Mouse (Mus musculus) cortical plate, adult 2 months (tissue): Measurements from ENCODE around the gene Gnb1. TPM values are rescaled to one million over a fixed set of nuclear protein-coding genes. Genes with fewer than 3 reads are reported as not detected.

ENCODE experiments used
- H3K27ac ChIP-seq: fragments of 200-500 bp; 2 replicates; pipeline ENCODE4 v1.5.1; 2012; ENCODE audit warnings: low read length, control low read depth, inconsistent platforms; ENCODE audit not compliant: insufficient read depth
- H3K4me1 ChIP-seq: fragments of 200-500 bp; 2 replicates; pipeline ENCODE4 v1.6.1; 2011; ENCODE audit warnings: low read length; ENCODE audit not compliant: control insufficient read depth, insufficient read depth
- H3K4me3 ChIP-seq: fragments of 200-500 bp; 2 replicates; pipeline ENCODE4 v1.5.1; 2011; ENCODE audit warnings: mild to moderate bottlenecking, low read length, control low read depth; ENCODE audit not compliant: insufficient read depth
- CTCF ChIP-seq: fragments of 200-500 bp; IDR thresholded peaks from 2 replicates; pipeline ENCODE4 v1.5.1; 2011; ENCODE audit warnings: mild to moderate bottlenecking, control low read depth, low read length; ENCODE audit not compliant: insufficient read depth; ENCODE audit errors: extremely low read depth
- POLR2A ChIP-seq: fragments of 200-500 bp; IDR thresholded peaks from 2 replicates; pipeline ENCODE4 v1.6.1; 2011; ENCODE audit warnings: mild to moderate bottlenecking, low read length, control low read depth; ENCODE audit not compliant: insufficient read depth; ENCODE audit errors: extremely low read depth
- polyA plus RNA-seq: library from polyadenylated mRNA; depleted of rRNA; stranded (reverse); fragments of >200 nt; gene quantifications from 2 replicates; pipeline ENCODE4 v1.2.3, GENCODE M21; 2012; rRNA removed

The Gnb1 gene
- polyA plus RNA-seq, 1 experiment = 733 TPM

DNA sequence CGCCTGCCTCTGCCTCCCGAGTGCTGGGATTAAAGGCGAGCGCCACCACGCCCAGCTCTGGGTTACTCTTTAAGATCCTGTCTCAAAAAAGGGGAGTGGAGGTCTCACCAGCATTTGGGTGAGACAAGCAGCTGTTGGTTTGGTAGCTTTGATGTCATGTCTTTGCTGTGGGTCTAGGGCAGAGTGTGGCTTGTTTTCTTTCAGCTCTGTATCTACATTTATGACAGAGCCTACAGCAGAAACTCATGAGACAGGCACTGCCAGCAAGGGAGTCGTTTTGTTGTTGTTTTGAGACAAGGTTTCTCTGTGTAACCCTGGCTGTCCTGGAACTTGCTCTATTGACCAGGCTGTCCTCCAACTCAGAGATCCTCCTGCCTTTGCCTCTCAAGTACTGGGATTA lies 112.6 kb downstream of the Gnb1 start:
- Histone ChIP-seq H3K27ac (no peak overlapping the region), H3K4me1 (peaks cover 3% of the 10 kb centered on the region; the same call in 1 of the 2 replicates), H3K4me3 (no peak overlapping the region)
- TF ChIP-seq POLR2A (no peak), CTCF (no peak)

DNA sequence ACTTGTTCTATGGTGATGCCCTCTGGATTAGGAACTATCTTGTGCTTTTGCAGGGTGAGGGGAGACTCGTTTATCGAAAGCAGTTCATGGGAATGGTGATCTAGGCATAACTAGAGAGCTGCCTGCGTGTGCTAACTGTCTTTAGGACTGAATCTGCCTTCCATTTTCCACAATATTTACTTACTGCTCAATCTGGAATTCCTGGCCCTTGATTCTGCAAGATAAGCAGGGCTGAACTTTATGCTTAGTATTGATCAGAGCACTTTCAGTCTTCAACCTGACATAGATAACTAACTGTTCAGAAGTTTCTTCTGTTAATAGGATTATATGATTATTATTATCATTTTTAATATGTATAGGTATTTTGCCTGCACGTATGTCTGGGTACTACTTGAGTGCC lies 114.0 kb downstream of the Gnb1 start:
- Histone ChIP-seq H3K4me3 (no peak overlapping the region), H3K27ac (no peak overlapping the region), H3K4me1 (peaks cover 3% of the 10 kb centered on the region; the same call in 1 of the 2 replicates)
- no peak for TF ChIP-seq CTCF
- TF ChIP-seq POLR2A = no peak

DNA sequence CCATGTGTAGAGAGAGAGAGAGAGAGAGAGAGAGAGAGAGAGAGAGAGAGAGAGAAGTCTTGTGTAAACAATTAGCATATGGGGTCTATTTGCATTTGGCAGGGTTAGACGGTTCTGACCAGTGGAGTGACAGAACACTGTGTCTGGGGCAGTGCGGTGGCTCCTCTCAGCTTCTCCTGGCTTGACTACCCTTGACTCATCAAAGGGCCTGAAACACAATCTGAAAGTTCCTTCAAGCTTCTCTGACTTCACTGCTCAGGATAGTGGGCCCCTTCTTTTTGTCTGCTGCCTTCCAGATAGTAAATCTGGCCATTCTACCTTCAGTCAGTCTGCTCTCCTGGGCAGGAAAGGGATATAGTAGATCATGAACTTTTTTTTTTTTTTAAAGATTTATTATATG lies 115.7 kb downstream of the Gnb1 start:
- no peak overlapping the region for H3K27ac ChIP-seq
- no peak overlapping the region for H3K4me3 ChIP-seq
- H3K4me1 ChIP-seq = peaks cover 3% of the 10 kb centered on the region; the same call in 1 of the 2 replicates
- no peak for TF ChIP-seq CTCF
- TF ChIP-seq POLR2A = no peak

Other genes with a start within 250 kb of the Gnb1 start
- gene Faap20, start 241.6 kb upstream of the Gnb1 start, polyA plus RNA-seq = 36.5 and 37.5 TPM in 2 replicates
- gene Prkcz, start 130.0 kb upstream of the Gnb1 start, polyA plus RNA-seq = 295 and 315 TPM in 2 replicates
- gene Gabrd, start 93.2 kb upstream of the Gnb1 start, polyA plus RNA-seq = 129 and 141 TPM in 2 replicates
- 20.4 and 21.9 TPM in 2 replicates for gene Cfap74, start 82.2 kb upstream of the Gnb1 start, polyA plus RNA-seq
- 2.1 and 2.7 TPM in 2 replicates for gene Tmem52, start 22.2 kb upstream of the Gnb1 start, polyA plus RNA-seq
- gene Nadk, start 71.0 kb downstream of the Gnb1 start, polyA plus RNA-seq = 66.9 and 70.1 TPM in 2 replicates
- 16.8 and 18.1 TPM in 2 replicates for gene Slc35e2, start 110.1 kb downstream of the Gnb1 start, polyA plus RNA-seq
- 48.0 and 48.2 TPM in 2 replicates for gene Cdk11b, start 133.5 kb downstream of the Gnb1 start, polyA plus RNA-seq
- not detected in 2 replicates for gene Gm10563, start 154.0 kb downstream of the Gnb1 start, polyA plus RNA-seq
- gene Mmp23, start 162.0 kb downstream of the Gnb1 start, polyA plus RNA-seq = 5.9 and 6.0 TPM in 2 replicates
- 153 and 169 TPM in 2 replicates for gene Mib2, start 177.8 kb downstream of the Gnb1 start, polyA plus RNA-seq
- gene Fndc10, start 203.0 kb downstream of the Gnb1 start, polyA plus RNA-seq = 42.8 and 45.8 TPM in 2 replicates
- 131 and 138 TPM in 2 replicates for gene Ssu72, start 213.4 kb downstream of the Gnb1 start, polyA plus RNA-seq
- 68.5 and 70.6 TPM in 2 replicates for gene Tmem240, start 243.4 kb downstream of the Gnb1 start, polyA plus RNA-seq